Mouse (Mus musculus) gastrocnemius, adult 2 months (tissue): ENCODE data around the gene Gm49416. TPM values are rescaled to one million over a fixed set of nuclear protein-coding genes. Genes with fewer than 3 reads are reported as not detected.
A peak's percentile ranks its signal among the peaks of the same experiment; 100 is the strongest.

Experiments
- DNase-seq: peaks from one replicate; pipeline ENCODE4 v3.0.0; 2022
- H3K27ac ChIP-seq: fragments of 200-600 bp; 2 replicates; pipeline ENCODE4 v1.8.1; 2022; ENCODE audit warnings: mild to moderate bottlenecking
- H3K4me3 ChIP-seq: fragments of 200-600 bp; 2 replicates; pipeline ENCODE4 v1.8.1; 2022; ENCODE audit warnings: mild to moderate bottlenecking, moderate library complexity
- CTCF ChIP-seq: fragments of 200-600 bp; IDR thresholded peaks from 2 replicates; pipeline ENCODE4 v1.8.1; 2022; ENCODE audit warnings: antibody characterized with exemption, mild to moderate bottlenecking, moderate library complexity
- intact Hi-C: fragments of 180-260 bp; cut with DNase I; formaldehyde crosslinking; loops from one replicate; pipeline ENCODE4 v1.15.1; 2025
- total RNA-seq, 2 experiments: library from RNA; stranded (reverse); gene quantifications; 2 replicates each; pipeline ENCODE4 v1.2.3; 2021

Gene Gm49416
- total RNA-seq, 2 experiments from 2014 or later = 0.61 to 5.3 TPM

GRCm38 (mm10) chr19:8911810-8912209 lies 23.1 kb downstream of the Gm49416 start:
- no peak overlapping the region for H3K27ac ChIP-seq
- TF ChIP-seq CTCF = no peak
- no peak overlapping the region for H3K4me3 ChIP-seq
- no peak for DNase-seq
- intact Hi-C loops = no loop called here

- no peak overlapping the region for H3K4me3 ChIP-seq
- intact Hi-C loops = no loop called here
- no peak for DNase-seq
- no peak overlapping the region for H3K27ac ChIP-seq
- no peak for TF ChIP-seq CTCF
These were observed 25.5 kb downstream of the Gm49416 start for GRCm38 (mm10) chr19:8914212-8914611.

- DNase-seq = no peak
- intact Hi-C loops = loop anchor here (2.0 kb wide), 1 partner anchor 20 kb away; the partner anchor contains the start of gene Ganab
- H3K27ac ChIP-seq = no peak overlapping the region
- no peak overlapping the region for H3K4me3 ChIP-seq
- TF ChIP-seq CTCF = no peak
These were observed 30.3 kb downstream of the Gm49416 start for GRCm38 (mm10) chr19:8919000-8919399.

DNA sequence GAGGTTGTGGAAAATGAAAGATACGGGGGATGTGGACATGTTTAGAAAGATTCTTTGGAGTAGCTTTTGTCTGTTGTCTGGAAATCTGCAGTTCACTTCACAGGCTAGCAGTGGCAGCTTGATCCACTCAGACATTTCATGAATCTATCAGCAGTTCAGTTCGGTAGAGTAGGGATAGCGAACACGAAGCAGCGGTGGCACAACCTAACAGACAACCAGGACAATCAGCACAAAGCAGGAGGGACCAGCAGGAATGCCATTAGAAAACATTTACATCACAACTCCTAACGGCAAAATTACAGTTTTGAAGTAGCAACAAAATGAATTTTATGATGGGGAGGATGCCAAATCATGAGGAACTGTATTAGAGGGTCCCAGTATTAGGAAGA lies 31.0 kb downstream of the Gm49416 start:
- no peak for DNase-seq
- TF ChIP-seq CTCF = no peak
- Histone ChIP-seq H3K27ac (peak overlapping the region; percentile 96), H3K4me3 (peak overlapping the region; percentile 83)
- intact Hi-C loops = loop anchor here (2.0 kb wide), 2 partner anchors 21 to 47 kb away; partner anchors contain the start of genes Eef1g and Ganab

DNA sequence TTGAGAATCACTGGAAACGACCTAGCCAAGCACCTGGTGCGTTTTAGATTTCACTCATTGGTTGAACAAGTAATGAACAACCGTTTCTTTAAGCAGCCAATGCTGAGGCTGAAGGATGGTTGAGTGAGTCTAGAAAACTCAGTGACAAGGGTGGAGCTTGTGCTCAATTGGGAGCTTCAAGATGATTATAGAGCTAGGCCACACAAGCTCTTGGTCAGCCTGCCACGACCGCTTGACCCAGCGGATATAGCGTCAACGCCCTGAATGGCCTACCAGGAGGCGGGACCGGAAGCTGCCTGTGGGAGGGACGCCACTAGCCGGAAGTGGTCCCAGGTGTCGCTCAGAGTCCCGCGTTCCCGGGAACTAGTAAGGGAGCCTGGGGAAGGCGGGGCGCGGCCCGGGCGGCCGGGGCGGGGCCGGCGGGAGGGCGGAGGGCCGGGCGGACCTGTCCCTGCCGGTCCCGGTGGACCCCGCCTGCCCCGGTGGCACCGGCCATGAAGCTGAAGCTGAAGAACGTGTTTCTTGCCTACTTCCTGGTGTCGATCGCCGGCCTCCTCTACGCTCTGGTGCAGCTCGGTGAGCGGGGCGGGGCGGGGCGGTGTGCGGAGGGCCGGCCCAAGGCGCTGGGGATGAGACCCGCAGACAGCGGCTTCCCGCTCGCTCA lies 31.5 kb downstream of the Gm49416 start, which contains the start of gene B3gat3:
Gene B3gat3, plus strand, starts transcription at position 302 of the 664 bp plus-strand sequence.
- H3K4me3 ChIP-seq = peak within 1 kb of the TSS; percentile 83
- TF ChIP-seq CTCF = no peak
- DNase-seq = peak; percentile 98
- intact Hi-C loops = loop anchor here (2.0 kb wide), 1 partner anchor 47 kb away; the partner anchor contains the start of gene Eef1g
- H3K27ac ChIP-seq = peak within 1 kb of the TSS; percentile 96

GRCm38 (mm10) chr19:8920836-8921291 lies 32.1 kb downstream of the Gm49416 start:
- Histone ChIP-seq H3K4me3 (peak overlapping the region; percentile 83), H3K27ac (peak overlapping the region; percentile 96)
- intact Hi-C loops = loop anchor here (2.0 kb wide), 1 partner anchor 46 kb away; the partner anchor contains the start of gene Eef1g
- no peak for DNase-seq
- TF ChIP-seq CTCF = no peak

GRCm38 (mm10) chr19:8921741-8922140 lies 33.0 kb downstream of the Gm49416 start:
- no peak for DNase-seq

GRCm38 (mm10) chr19:8926766-8927165 lies 38.0 kb downstream of the Gm49416 start:
- intact Hi-C loops = loop anchor here (5.0 kb wide), 1 partner anchor 34 kb away; the partner anchor contains the start of gene Ints5
- no peak overlapping the region for H3K27ac ChIP-seq

More at GRCm38 (mm10) chr19:8921741-8922140, 33.0 kb downstream of the Gm49416 start:
- Histone ChIP-seq H3K27ac (peak overlapping the region; percentile 96; the same call in 1 of the 2 replicates), H3K4me3 (peak overlapping the region; percentile 83)
- intact Hi-C loops = loop anchor here (2.0 kb wide), 1 partner anchor 45 kb away; the partner anchor contains the start of gene Eef1g
- no peak for TF ChIP-seq CTCF

DNA sequence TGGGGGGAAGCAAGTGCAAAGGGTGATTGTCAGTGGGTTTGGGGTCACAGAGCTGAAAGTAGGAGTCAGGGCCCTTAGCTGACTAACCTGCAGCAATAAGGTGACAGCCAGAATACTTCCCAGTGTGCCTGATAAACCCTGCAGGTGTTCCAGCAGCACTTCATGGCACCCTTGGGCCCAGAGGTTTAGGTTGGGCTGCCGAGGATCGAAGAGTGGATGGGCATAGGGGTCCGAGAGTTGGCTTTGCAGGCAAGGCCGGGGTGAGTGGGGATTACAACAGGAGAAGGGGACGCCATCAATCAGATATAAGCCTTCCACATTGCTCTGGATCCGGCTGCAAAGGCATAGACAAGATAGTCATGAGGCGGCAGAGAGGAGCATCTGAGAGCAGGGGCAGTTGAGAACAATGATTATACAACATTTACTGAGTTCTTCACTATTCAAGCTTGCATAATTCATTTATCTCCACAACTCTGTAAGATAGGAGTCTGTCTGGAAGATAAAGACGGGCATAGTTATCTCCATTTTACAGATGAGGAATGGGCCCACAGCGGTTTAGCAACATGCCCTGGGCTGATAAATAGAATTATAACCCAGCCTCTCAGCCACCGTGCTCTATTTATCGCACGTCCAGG lies 39.3 kb downstream of the Gm49416 start:
- intact Hi-C loops = loop anchor here (5.0 kb wide), 1 partner anchor 36 kb away; the partner anchor contains the start of gene Ints5
- Histone ChIP-seq H3K4me3 (no peak overlapping the region), H3K27ac (peak overlapping the region; percentile 96; the same call in 1 of the 2 replicates)
- no peak for DNase-seq
- TF ChIP-seq CTCF = no peak

More at GRCm38 (mm10) chr19:8926766-8927165, 38.0 kb downstream of the Gm49416 start:
- no peak overlapping the region for H3K4me3 ChIP-seq
- no peak for DNase-seq
- no peak for TF ChIP-seq CTCF

GRCm38 (mm10) chr19:8928689-8929223 lies 40.0 kb downstream of the Gm49416 start:
- DNase-seq = no peak
- Histone ChIP-seq H3K27ac (peak overlapping the region; percentile 96), H3K4me3 (peak overlapping the region; percentile 90)
- no peak for TF ChIP-seq CTCF
- intact Hi-C loops = loop anchor here (5.0 kb wide), 1 partner anchor 36 kb away; the partner anchor contains the start of gene Ints5

DNA sequence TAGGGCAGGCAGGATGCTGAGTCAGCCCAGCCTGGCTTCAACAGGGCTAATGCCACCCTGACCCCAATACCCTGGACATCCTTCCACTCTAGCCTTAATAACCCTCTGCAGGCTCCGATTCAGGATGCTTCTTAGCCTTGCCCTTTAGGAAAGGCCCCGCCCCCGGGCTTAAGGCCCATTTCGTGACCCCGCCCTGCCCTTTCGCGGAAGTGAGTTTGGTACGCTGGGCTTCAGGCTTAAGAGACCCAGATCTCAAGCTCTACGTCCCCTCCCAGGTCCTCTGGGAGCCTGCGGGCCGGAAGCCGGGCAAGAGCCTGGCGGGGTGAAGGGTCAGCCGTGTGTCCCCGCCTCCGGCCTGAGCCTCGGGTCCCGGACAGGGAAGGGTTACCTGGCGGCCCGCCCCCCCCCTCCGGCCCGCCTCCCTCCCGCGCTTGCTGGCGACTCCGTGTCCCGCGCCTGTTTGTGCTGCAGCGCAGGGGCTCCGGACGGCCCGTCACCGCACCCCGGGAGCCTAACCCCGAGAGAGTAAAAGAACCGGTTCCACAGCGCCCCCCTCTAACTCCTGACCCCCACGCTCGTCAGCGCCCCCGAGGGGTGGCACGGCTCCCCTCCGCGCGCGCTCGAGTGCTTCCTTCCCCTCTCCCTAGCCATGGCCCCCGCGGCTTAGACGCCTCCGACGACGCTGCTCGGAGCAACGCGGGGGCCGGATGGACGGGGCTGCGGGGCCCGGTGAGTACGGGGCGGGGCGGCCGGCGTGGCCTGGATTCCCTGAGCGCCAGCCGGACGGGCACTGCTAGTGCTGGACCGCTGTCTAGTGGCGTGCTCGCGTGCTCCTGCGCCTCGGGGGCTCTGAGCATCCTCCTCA lies 40.7 kb downstream of the Gm49416 start, which contains the start of the genes Rom1 and Eml3:
Gene Rom1, minus strand, starts transcription at position 133 of the 865 bp plus-strand sequence.
Gene Eml3, plus strand, starts transcription at position 329 of the 865 bp plus-strand sequence.
- peak; percentile 95 for DNase-seq
- peak within 1 kb of the TSS; percentile 96 for H3K27ac ChIP-seq
- intact Hi-C loops = loop anchor here (5.0 kb wide), 1 partner anchor 37 kb away; the partner anchor contains the start of gene Ints5
- H3K4me3 ChIP-seq = peak within 1 kb of the TSS; percentile 90
- TF ChIP-seq CTCF = peak; percentile 52
